Mouse (Mus musculus) adrenal gland, postnatal 36 days (tissue): ENCODE measurements around the gene Olfr1198. TPM values are rescaled to one million over a fixed set of nuclear protein-coding genes. Genes with fewer than 3 reads are reported as not detected.

Experiments
- DNase-seq, 2 experiments: peaks; one replicate each; pipeline ENCODE4 v3.0.0; 2021; ENCODE audit warnings: mixed read lengths in 1 of 2
- long read RNA-seq, 2 experiments: library from polyadenylated mRNA; stranded (forward); transcript quantifications; one replicate each; pipeline ENCODE4 v2.0.0; 2021; ENCODE audit warnings: borderline sequencing depth in 2 of 2
- total RNA-seq, 2 experiments: library from RNA; stranded (reverse); gene quantifications; 2 replicates each; pipeline ENCODE4 v1.2.3; 2021

The Olfr1198 gene
- total RNA-seq, result not detected
- long read RNA-seq, experiment 1, result 0 reads
- long read RNA-seq, experiment 2, result 0 reads

- DNase-seq, result no peak
Measured at GRCm38 (mm10) chr2:88751270-88751669, at the start of gene Olfr1198. Gene Olfr1198 (minus strand): TSS chr2:88751370.

GRCm38 (mm10) chr2:88792736-88793135, 41.6 kb upstream of the Olfr1198 start, which contains the start of gene Olfr1201:
Gene Olfr1201 (plus strand): TSS chr2:88793036.
- no peak for DNase-seq

- DNase-seq, result no peak
Measured at GRCm38 (mm10) chr2:88770388-88770787, 19.2 kb upstream of the Olfr1198 start, which contains the start of gene Olfr1200. Gene Olfr1200 (minus strand): TSS chr2:88770488.

GRCm38 (mm10) chr2:88760369-88760768, 9.2 kb upstream of the Olfr1198 start, which contains the start of gene Olfr1199:
Gene Olfr1199 (minus strand): TSS chr2:88760469.
- no peak for DNase-seq

- DNase-seq, result no peak
Measured at GRCm38 (mm10) chr2:88743379-88743778, 7.8 kb downstream of the Olfr1198 start.

GRCm38 (mm10) chr2:88732266-88732665, 18.9 kb downstream of the Olfr1198 start, which contains the start of gene Olfr1197:
Gene Olfr1197 (minus strand): TSS chr2:88732366.
- DNase-seq, result no peak

GRCm38 (mm10) chr2:88704497-88704896, 46.7 kb downstream of the Olfr1198 start, which contains the start of gene Olfr1196:
Gene Olfr1196 (minus strand): TSS chr2:88704597.
- no peak for DNase-seq

Other genes with a start within 250 kb of the Olfr1198 start
- not detected for gene Olfr1186, start 232.8 kb downstream of the Olfr1198 start, total RNA-seq
- gene Olfr1188, start 194.4 kb downstream of the Olfr1198 start, total RNA-seq, result not detected
- gene Olfr1189, start 164.9 kb downstream of the Olfr1198 start, total RNA-seq, result not detected
- gene Olfr1191-ps1, start 110.8 kb downstream of the Olfr1198 start, total RNA-seq, result under 1 TPM in 1 of 2 experiments, not detected in 1; 0.03 TPM
- not detected for gene Olfr1192-ps1, start 102.9 kb downstream of the Olfr1198 start, total RNA-seq
- gene Olfr1193, start 75.7 kb downstream of the Olfr1198 start, total RNA-seq, result not detected
- not detected for gene Olfr1195, start 62.2 kb downstream of the Olfr1198 start, total RNA-seq
- not detected for gene Olfr1196, start 46.8 kb downstream of the Olfr1198 start, total RNA-seq
- gene Olfr1197, start 19.0 kb downstream of the Olfr1198 start, total RNA-seq, result not detected
- not detected for gene Olfr1199, start 9.1 kb upstream of the Olfr1198 start, total RNA-seq
- gene Olfr1200, start 19.1 kb upstream of the Olfr1198 start, total RNA-seq, result not detected
- gene Olfr1201, start 41.7 kb upstream of the Olfr1198 start, total RNA-seq, result not detected
- gene Olfr1202, start 63.1 kb upstream of the Olfr1198 start, total RNA-seq, result not detected
- gene Olfr1205, start 78.4 kb upstream of the Olfr1198 start, total RNA-seq, result not detected
- not detected for gene Olfr1204, start 97.9 kb upstream of the Olfr1198 start, total RNA-seq
- not detected for gene Olfr1206, start 111.9 kb upstream of the Olfr1198 start, total RNA-seq
- not detected for gene Olfr1208, start 150.9 kb upstream of the Olfr1198 start, total RNA-seq
- gene Olfr1209, start 163.8 kb upstream of the Olfr1198 start, total RNA-seq, result not detected
- gene Olfr1211, start 186.7 kb upstream of the Olfr1198 start, total RNA-seq, result not detected
- not detected for gene Olfr1212, start 202.6 kb upstream of the Olfr1198 start, total RNA-seq
- not detected for gene Gm13762, start 228.9 kb upstream of the Olfr1198 start, total RNA-seq
- gene Olfr1214, start 241.3 kb upstream of the Olfr1198 start, total RNA-seq, result not detected